In the genomic region with DNA sequence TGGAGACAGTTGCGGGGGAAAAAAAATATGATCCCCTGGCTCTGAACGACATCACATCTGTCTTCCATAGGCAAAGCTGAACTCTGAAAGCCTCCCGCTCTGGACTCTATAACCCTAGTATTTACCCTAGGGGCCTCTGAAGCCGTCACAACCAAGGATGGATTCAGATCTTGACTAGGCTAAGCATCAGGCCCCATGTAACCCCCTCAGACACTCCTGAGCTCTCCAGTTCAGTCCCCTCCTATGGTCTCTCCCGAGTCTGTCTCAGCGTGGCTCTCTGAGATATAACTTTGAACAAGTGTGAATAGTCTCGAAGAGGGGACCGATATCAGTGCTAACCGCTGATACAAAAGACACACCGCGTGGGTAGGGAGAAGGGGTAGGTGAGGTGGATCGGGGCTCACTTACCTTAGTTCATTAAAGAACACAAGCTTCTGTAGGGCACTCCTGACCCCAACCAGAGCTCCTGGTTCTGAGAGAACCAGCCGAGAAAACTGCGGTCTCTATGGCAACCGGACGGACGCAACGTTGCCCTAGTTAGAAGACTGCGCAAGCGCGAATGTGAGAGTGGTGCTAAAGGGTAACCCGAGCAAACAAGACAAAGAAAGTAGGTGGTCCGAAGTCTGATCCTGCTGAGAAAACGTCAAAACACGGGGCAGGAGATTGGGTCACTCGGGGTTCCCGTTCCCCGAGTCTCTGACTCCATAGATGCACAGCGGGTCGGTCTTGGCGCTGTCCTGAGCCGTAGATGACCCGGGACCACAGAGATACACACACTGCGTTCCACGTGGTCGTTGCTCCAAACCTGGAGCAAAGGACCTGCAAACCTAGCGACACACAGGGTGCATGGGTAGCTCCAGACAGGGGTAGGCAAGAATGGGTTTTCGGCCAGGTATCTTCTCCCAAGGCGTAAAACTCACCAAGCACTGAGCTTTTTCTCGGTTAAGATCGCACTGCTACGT, we compare ENCODE assay signal across 8 mouse cellular contexts. TPM values are rescaled to one million over a fixed set of nuclear protein-coding genes. Genes with fewer than 3 reads are reported as not detected.
A peak's percentile ranks its signal among the peaks of the same experiment; 100 is the strongest.
DNase-seq lines count a peak whose midpoint lies in the region; ATAC-seq and TF ChIP-seq lines count a peak whose summit lies in the region.

No protein-coding gene starts in this region.

- WGBS in heart, embryonic 11.5 days (ENCODE audit: insufficient replicate concordance) = 10% methylated on average over 42 of the region's 42 CpGs
- WGBS in limb, embryonic 11.5 days = 10% methylated on average over 42 of the region's 42 CpGs
- WGBS in midbrain, embryonic 10.5 days = 11% methylated on average over 42 of the region's 42 CpGs
- 9% methylated on average over 42 of the region's 42 CpGs for WGBS in small intestine, adult 2 months

- H3K27me3 ChIP-seq in heart, embryonic 11.5 days (ENCODE audit: control insufficient read depth, insufficient read depth, low read length) = no peaks in the 10 kb centered on the region
- H3K27me3 ChIP-seq in limb, embryonic 11.5 days (ENCODE audit: control insufficient read depth, insufficient read depth, low read length) = no peaks in the 10 kb centered on the region
- peaks cover 9% of the 10 kb centered on the region for H3K27me3 ChIP-seq in midbrain, embryonic 10.5 days (ENCODE audit: low read depth, poor library complexity, severe bottlenecking)
- no peaks in the 10 kb centered on the region; the same call in 1 of the 2 replicates for H3K27me3 ChIP-seq in small intestine, adult 2 months (ENCODE audit: control insufficient read depth, insufficient read depth, low read length)

- peak overlapping the region; percentile 90 for H3K4me2 ChIP-seq in heart, embryonic 11.5 days
- H3K4me2 ChIP-seq in limb, embryonic 11.5 days (ENCODE audit: low read depth, severe bottlenecking) = peak overlapping the region; percentile 79

- H3K36me3 ChIP-seq in heart, embryonic 11.5 days (ENCODE audit: control insufficient read depth, insufficient read depth, low read length) = no peaks in the 10 kb centered on the region
- no peaks in the 10 kb centered on the region for H3K36me3 ChIP-seq in limb, embryonic 11.5 days (ENCODE audit: control insufficient read depth, insufficient read depth, low read length)
- H3K36me3 ChIP-seq in midbrain, embryonic 10.5 days = no peaks in the 10 kb centered on the region
- no peaks in the 10 kb centered on the region for H3K36me3 ChIP-seq in small intestine, adult 2 months (ENCODE audit: control insufficient read depth, insufficient read depth, low read length)

- no peak for TF ChIP-seq CTCF in small intestine, adult 2 months (IDR thresholded peaks at IDR 0.05; ENCODE audit: extremely low read depth, insufficient read length, insufficient replicate concordance, low read depth, low read length)

- H3K9me3 ChIP-seq in heart, embryonic 11.5 days (replicated peaks; ENCODE audit: control insufficient read depth, low read length) = no peaks in the 10 kb centered on the region
- no peaks in the 10 kb centered on the region for H3K9me3 ChIP-seq in limb, embryonic 11.5 days (ENCODE audit: control insufficient read depth, low read length)
- H3K9me3 ChIP-seq in midbrain, embryonic 10.5 days (replicated peaks) = no peaks in the 10 kb centered on the region

- H3K4me3 ChIP-seq in heart, embryonic 11.5 days (ENCODE audit: low read depth, low read length) = peak overlapping the region; percentile 50
- peak overlapping the region; percentile 37 for H3K4me3 ChIP-seq in limb, embryonic 11.5 days (ENCODE audit: low read depth, low read length)
- peak overlapping the region; percentile 62 for H3K4me3 ChIP-seq in midbrain, embryonic 10.5 days
- peak overlapping the region; percentile 27 for H3K4me3 ChIP-seq in small intestine, adult 2 months (ENCODE audit: low read depth, low read length)

- DNase-seq in gastrocnemius, adult 18-20 months (ENCODE audit: low spot score) = peak; percentile 39
- DNase-seq in gastrocnemius, adult 8-10 months (ENCODE audit: low spot score in 2 of 2) = no peak
- DNase-seq in embryo, embryonic 11.5 days (ENCODE audit: low read depth, low spot score) = peak; percentile 86
- DNase-seq in kidney, adult 9 months = peak; percentile 67
- peak; percentile 91 for DNase-seq in limb, embryonic 11.5 days (ENCODE audit: low spot score)
- DNase-seq in midbrain, embryonic 10.5 days (ENCODE audit: low spot score) = peak; percentile 87

- no peak for TF ChIP-seq POLR2A in small intestine, adult 2 months (IDR thresholded peaks at IDR 0.05; ENCODE audit: low read depth, low read length)

- no peaks in the 10 kb centered on the region; the same call in 1 of the 2 replicates for H3K4me1 ChIP-seq in heart, embryonic 11.5 days (ENCODE audit: control insufficient read depth, insufficient read depth, low read length)
- H3K4me1 ChIP-seq in limb, embryonic 11.5 days (ENCODE audit: control insufficient read depth, insufficient read depth, low read length) = peaks cover 4% of the 10 kb centered on the region
- H3K4me1 ChIP-seq in midbrain, embryonic 10.5 days = peaks cover 14% of the 10 kb centered on the region
- H3K4me1 ChIP-seq in small intestine, adult 2 months (ENCODE audit: control insufficient read depth, insufficient read depth, insufficient read length, low read length) = no peaks in the 10 kb centered on the region

- H3K9ac ChIP-seq in heart, embryonic 11.5 days (ENCODE audit: low read depth, low read length) = peak overlapping the region; percentile 73
- H3K9ac ChIP-seq in limb, embryonic 11.5 days (ENCODE audit: low read length) = peak overlapping the region; percentile 76

- H3K27ac ChIP-seq in heart, embryonic 11.5 days (ENCODE audit: low read depth, low read length) = no peak overlapping the region
- 0 out of 2 replicates have a peak overlapping the region, but pooled peaks have one; percentile 14 for H3K27ac ChIP-seq in limb, embryonic 11.5 days (replicated peaks; ENCODE audit: low read depth, low read length)
- peak overlapping the region; percentile 89 for H3K27ac ChIP-seq in midbrain, embryonic 10.5 days (replicated peaks)
- no peak overlapping the region for H3K27ac ChIP-seq in small intestine, adult 2 months (ENCODE audit: insufficient read depth, low read depth, low read length)

- ATAC-seq in heart, embryonic 11.5 days (replicated peaks; ENCODE audit: insufficient number of reproducible peaks, low FRiP score, low TSS enrichment) = no peak
- peak; percentile 87 for ATAC-seq in limb, embryonic 11.5 days (ENCODE audit: insufficient number of reproducible peaks, low FRiP score, low TSS enrichment, low read depth)

RNA-seq across cellular contexts. Expression of a gene that starts 0.6 kb away (rescaled TPM):
- 1 to 10 TPM; 1.6 to 3.4 TPM for total RNA-seq in gastrocnemius, adult 18-20 months (2021)
- 1 to 10 TPM in 3 of 4 experiments, under 1 TPM in 1; 0.92 to 3.3 (median 2.5) TPM for total RNA-seq in gastrocnemius, adult 8-10 months (2022)
- 0.52 and 0.99 TPM in 2 replicates for polyA plus RNA-seq in heart, embryonic 11.5 days (2014; fragmentation: Nextera tagmentation; extraction: Ambion mirVana)
- 4.8 and 6.3 TPM in 2 replicates for polyA plus RNA-seq in limb, embryonic 11.5 days (2014; fragmentation: Nextera tagmentation; extraction: Ambion mirVana)
- polyA plus RNA-seq in midbrain, embryonic 10.5 days (2016; fragmentation: Nextera tagmentation; extraction: Ambion mirVana) = 6.1 and 6.8 TPM in 2 replicates
- not detected in 2 replicates for polyA plus RNA-seq in small intestine, adult 2 months (2012; rRNA removed)

RNA-seq across cellular contexts. Expression of a gene that starts 47.4 kb away (rescaled TPM):
- not detected for total RNA-seq in gastrocnemius, adult 18-20 months (2021)
- not detected for total RNA-seq in gastrocnemius, adult 8-10 months (2022)
- polyA plus RNA-seq in heart, embryonic 11.5 days (2014; fragmentation: Nextera tagmentation; extraction: Ambion mirVana) = not detected in 2 replicates
- polyA plus RNA-seq in limb, embryonic 11.5 days (2014; fragmentation: Nextera tagmentation; extraction: Ambion mirVana) = not detected in 2 replicates
- not detected in 2 replicates for polyA plus RNA-seq in midbrain, embryonic 10.5 days (2016; fragmentation: Nextera tagmentation; extraction: Ambion mirVana)
- not detected in 2 replicates for polyA plus RNA-seq in small intestine, adult 2 months (2012; rRNA removed)

RNA-seq across cellular contexts. Expression of a gene that starts 49.8 kb away (rescaled TPM):
- 100 to 1,000 TPM; 311 to 327 TPM for total RNA-seq in gastrocnemius, adult 18-20 months (2021)
- total RNA-seq in gastrocnemius, adult 8-10 months (2022) = 100 to 1,000 TPM; 270 to 439 (median 347) TPM
- 107 and 123 TPM in 2 replicates for polyA plus RNA-seq in heart, embryonic 11.5 days (2014; fragmentation: Nextera tagmentation; extraction: Ambion mirVana)
- 12.2 and 13.2 TPM in 2 replicates for polyA plus RNA-seq in limb, embryonic 11.5 days (2014; fragmentation: Nextera tagmentation; extraction: Ambion mirVana)
- 10.1 and 13.1 TPM in 2 replicates for polyA plus RNA-seq in midbrain, embryonic 10.5 days (2016; fragmentation: Nextera tagmentation; extraction: Ambion mirVana)
- 2.9 and 3.6 TPM in 2 replicates for polyA plus RNA-seq in small intestine, adult 2 months (2012; rRNA removed)

Comparison
In these comparisons a context has a peak if more than half of its experiments do, and no peak if none do; other contexts are left out.
1. DNase-seq: peak in gastrocnemius, adult 18-20 months (single experiment), embryo, embryonic 11.5 days (single experiment), kidney, adult 9 months (single experiment), limb, embryonic 11.5 days (single experiment) and midbrain, embryonic 10.5 days (single experiment); none in gastrocnemius, adult 8-10 months (0 of 2).
2. H3K27ac ChIP-seq: peak in limb, embryonic 11.5 days (single experiment) and midbrain, embryonic 10.5 days (single experiment); none in heart, embryonic 11.5 days (single experiment) and small intestine, adult 2 months (single experiment).
3. Peak in every context shown above with its lines, with median percentiles within 50 percentile points of each other: H3K4me3 ChIP-seq.